Mouse (Mus musculus) frontal cortex, postnatal 36 days (tissue): Measurements from ENCODE around the gene Fat3.

Source experiments
- DNase-seq, 2 experiments: peaks; one replicate each; pipeline ENCODE4 v3.0.0; 2022; ENCODE audit warnings: low spot score in 2 of 2

Gene Fat3

DNA sequence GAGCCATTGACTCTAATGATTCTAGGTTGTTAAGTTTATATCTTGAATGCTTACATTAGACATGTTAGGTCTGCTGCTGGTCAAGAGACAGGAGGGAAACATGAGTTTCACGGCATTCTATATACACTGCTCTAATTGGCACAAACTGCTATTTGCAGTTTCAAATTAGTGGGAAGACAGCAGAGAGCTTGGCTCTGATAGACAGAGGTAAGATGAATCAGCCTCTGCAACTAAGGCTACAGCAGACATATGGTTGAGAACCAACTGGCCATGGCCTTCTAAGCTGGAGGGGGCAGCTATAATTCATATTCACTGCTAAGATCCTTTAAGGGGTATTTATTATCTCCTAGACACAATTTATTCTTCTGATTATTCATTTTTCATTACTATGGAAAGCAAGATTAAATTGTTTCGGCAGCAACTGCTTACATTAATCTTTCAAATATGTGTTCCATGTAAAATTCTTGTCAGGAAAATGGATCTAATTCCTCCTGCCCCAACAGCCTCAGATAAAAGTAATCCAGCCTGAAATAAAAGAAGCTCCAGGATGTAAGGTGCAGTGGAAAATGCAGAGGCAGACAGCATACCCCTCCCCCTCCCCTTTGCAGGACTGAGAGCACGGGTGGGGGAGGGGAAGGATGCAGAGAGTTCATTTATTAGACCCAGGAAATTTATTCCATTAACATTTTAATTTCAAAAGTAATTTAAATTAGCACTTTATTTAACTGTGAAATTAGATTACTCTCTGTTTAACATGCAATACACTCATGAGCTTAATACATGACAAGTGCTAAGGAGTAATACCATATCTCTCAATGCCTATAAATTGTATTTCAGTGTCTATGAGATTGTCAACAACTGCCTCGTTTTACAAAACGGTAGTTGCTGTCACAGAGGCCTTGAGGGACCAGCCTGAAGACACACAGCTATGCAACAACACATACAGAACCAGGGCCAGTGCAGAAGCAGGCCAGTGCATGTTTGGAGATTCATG, 189.9 kb downstream of the Fat3 start:
- no peak for DNase-seq

DNA sequence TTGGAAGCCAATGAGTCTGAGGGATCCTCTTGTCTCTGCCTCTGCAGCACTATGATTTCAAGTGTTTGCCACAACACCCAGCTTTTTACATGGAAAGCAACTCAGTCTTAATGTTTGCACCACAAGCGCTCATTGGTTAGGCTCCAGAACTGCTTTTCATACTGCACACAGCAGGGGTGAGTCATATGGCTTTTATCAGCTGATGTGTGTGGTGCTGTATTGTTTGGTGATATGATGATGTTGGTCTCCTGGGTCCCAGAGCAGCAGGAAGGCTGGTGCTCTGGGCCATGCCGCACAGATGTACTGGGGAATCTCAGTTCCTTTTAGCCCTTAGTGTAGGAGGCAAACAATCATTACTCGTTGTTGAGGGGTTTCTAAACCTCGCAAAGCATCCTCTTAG, 190.8 kb downstream of the Fat3 start:
- no peak for DNase-seq

DNA sequence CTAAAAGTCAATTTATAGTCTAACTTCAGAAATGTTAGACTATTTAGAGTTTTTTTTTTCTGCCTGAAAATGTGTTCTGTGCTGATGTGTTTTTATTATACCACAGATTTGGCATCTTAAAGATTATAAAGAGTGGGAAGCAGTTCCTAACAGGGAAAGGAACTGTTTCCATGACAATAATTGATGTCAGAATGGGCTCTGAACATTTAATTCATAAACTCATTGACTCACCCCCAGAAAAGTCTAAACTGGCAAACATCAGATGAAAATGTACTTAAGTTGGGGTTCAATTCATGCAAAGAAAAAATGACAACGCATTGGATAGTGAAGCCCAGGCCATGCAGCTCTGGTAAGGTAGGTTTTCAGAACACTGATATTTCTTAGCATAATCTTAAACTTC, 193.3 kb downstream of the Fat3 start:
- no peak for DNase-seq

DNA sequence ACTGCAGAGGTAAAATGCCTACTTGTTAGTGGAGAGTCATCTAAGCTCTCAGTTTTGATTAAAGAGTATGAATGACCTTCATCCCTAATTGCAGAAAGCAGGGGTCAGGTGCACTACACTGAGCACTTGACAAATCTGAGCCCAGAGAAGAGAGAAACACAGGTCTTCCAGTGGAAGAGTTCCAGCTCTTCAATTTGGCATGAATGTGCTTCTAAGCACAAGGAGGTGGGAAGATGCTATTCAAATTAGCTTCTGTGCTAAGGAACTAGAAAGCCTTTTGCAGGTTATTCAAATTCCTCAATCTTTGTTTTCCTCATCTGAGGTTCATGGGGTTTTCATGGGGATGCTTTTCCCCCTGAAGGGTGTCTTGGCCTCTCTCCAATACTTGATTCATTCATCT, 194.9 kb downstream of the Fat3 start:
- no peak for DNase-seq

DNA sequence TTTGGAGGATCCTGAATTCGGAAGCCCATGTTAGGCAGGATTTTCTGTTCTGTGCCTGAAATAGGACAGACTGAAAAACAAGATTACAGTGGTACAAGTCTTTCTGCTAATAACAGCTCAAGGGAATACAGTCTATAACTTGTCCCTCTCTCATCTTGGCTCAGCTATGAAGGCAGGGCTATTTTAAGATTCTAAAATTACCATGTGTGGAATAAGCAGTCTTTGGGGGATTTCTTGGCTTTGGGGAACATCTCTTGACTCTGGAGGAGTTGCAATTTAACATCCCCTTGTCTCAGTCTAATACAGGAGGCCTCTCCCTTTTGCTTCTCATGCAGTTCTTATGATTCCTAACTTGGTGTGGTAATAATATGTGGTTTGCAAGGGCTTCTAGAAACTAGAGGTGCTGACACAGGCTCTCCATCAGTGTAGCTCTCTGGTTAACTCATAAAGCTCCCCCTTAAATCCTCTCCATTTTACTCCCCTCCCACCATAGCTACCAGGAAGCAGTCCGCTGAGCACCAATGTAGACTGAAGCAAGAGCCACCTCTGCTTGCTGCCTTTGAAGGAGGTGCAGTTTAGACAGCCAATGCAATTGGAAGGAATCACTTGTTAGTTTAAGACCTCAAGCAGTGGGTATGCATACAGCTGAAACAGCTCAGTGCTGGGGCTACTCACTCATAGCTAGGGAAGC, 195.5 kb downstream of the Fat3 start:
- no peak for DNase-seq

DNA sequence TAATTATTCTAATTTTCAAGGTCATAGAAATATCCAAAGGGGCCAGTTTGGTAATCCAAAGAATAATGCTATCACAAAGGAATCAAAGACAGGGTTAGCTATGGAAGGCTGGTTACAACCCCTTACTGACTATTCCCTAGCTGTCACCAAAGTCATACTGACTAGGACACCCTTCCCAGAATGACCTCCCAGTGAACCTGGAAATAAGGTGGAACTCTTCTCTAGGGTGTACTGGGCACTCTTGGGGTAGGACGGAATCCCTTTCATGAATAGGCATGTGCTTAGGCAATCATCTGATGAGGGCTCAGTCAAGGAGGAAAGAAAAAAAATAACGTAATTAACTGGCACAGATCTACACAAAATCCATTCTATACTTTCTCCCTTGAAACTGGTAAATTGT, 196.1 kb downstream of the Fat3 start:
- DNase-seq, result no peak

DNA sequence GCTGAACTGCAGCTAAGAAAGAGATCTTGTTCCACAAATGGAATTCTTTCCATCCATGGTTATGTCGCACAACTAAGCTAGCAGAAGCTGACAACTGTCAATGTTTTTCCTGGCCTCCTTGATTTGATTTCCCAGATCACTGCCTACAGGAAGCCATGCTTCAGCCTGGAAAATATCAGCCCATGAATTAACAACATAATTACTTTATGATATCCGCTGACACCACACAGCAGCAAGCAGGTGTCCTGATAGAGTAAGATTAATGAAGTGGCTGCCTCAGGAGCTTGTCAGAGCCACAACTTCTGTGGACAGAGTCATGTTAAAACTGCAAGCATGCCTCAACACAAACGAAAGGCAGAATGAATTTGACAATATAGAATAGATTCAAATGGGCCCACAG, 198.6 kb downstream of the Fat3 start:
- no peak for DNase-seq

DNA sequence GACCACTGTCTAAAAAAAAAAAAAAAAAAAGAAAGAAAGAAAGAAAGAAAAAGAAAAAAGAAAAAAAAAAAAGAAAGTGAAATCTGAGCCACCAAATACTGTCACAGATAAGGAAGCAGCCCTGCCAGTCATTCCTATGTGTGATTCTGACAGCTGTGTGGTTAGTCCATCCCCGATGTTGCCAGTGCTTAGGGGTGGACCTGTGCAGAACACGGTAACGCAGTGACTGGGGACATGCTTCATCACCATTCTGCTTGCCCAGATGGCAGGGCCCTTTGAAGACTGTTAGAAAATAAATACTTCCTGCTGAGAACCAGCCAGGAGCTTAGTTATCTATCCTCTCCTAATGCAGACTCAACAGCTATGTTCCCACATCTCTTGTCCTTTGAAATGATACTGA, 203.2 kb downstream of the Fat3 start:
- DNase-seq, result no peak

DNA sequence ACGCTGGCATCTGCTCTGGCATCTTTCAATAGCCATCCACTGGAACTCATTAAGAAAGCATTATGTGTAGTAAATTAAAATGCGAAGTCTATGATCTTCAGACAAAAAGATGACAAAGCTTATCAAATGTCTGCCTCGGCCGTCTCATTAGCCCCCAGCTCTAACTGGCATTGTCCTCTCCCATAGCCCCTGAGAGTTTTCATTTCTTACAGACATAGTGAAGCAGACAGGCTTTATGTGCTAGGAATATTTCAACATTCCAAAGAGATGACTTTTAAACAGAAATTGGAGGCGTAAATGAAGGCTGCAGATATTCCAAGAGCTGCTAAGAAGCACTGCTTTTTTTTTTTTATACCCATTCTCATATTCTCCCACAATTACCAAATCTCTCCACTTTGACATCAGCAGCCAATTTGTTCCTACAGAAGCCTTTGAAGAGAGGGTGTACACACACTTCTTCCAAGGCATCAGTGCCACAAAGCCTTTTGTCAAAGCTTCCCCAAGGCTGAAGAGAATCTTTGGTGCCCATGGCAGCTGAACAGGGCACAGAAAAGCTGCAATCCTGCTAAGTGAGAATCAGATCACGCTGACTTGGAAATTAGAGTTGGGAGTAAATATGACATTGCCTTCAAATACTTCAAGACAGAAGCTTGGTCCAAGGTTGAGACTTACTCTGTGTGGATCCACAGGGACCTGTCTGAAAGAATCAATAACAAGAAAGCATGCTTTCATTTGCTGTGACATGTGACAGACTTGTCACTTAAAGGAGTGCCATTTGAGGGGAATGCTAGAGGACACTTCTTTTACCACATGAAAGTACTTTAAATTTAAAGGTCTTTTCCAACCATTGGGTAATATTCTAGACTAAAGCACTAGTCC, 206.9 kb downstream of the Fat3 start:
- no peak for DNase-seq

DNA sequence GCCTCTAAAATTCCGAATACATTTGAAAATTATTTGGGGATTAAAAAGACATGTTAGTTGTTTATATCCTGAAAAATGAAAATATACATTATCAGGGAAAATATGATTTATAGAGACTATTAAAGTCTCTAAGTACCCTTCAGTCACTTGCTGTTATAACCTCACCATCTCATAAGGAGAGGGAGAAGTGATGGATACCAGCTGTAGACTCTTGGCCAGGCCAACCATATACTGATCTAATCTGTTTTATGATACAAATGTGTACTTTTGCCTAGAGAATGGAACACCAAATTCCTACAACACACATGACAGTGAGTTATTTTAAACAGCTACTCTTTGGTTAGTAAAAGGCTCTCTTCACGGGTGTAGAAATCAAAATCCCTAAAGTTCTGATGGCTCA, 208.6 kb downstream of the Fat3 start:
- no peak for DNase-seq

DNA sequence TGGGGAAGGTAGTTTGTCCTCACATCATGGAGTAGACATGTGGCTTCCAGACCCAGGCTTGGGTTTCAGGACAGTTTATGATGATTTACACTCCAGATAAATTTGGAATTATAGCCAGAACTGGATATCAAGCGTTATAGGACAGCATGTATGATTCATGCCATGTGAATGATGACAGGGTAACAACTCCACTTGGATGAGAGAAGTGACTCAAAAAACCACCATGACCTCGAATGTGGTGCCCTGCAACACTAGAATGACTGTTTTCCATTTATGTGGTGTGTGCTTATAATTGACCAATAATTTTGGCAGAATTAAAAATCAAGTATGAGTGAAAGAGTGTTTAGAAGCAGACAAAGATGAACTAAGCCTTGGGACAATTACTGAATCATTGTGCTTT, 210.2 kb downstream of the Fat3 start:
- DNase-seq, result no peak

DNA sequence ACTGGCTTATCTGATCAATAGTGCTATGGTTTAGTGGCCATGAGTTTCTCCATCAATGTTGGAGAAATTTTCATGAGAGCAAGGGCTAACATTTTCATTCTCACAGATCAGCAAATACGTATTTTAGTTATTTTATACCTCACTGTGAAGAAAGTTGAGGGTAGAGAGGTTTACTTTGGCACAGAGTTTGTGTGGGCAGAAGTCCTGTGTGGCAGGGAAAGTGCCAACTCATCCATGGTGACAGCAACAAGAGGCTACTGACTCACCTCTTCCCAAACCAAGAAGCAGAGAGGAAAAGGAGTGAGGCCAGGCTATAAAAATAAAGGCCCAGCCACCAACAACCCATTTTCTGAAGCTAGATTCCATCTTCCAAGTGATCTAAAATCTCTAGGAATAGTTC, 218.1 kb downstream of the Fat3 start:
- DNase-seq, result no peak

DNA sequence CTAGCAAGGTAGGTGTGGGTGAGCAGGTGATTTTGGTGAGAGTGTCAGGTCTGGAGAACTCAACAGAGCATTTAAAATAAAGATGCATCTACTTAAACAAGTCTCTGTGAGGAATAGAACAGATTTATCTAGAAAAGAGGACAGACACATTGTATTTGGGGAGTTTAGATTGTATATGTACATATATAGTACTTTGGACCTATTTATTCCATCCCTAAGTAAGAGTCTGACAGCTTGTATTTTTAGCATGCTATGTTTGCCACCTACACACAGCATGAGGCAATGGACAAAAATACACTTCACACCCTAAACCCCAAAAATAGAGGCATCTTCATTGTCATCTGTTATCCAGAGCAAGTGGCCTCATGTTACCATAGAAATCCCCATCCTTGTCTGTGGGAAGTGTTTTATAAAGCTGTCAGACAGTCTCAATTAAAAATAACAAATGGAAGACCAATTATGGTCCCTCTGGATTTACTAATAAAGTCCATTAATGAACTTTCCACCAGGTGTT, 218.7 kb downstream of the Fat3 start:
- peak in 1 of 2 experiments; percentile 81 for DNase-seq

DNA sequence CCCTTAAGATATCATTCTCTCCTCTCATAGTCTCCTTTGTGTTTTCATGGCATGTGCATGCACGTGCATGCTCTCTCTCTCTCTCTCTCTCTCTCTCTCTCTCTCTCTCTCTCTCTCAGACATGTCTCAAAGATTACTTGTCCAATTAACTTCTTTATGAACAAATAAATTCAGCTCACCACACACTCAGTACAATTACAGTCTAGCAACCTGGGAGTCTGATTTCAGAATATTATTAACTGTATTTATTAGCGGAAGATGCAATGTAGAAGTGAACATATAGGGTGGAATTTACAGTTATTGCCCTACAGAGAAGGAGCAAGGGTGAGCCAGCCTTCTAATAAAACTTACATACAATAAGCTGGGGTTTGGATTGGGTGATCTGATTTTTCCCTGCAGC, 225.5 kb downstream of the Fat3 start:
- DNase-seq, result no peak

DNA sequence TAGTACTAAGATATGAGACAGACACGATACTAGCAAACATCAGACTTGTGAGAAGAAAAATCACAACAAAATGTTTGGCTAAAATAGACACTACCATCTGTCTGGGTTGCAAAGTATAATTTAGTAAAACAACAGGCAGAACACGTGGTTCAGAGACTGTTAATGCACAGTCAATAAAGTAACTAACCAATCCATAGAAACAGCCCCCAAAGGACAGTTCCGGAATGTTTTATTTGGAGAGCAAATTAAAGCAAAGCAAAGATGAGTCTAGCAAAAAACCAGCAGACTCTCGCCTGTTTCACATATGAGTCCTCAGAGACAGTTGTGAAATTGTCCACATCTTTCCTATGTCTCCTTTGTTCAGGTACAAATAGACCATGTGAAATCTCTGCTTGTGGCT, 227.0 kb downstream of the Fat3 start:
- DNase-seq, result no peak

DNA sequence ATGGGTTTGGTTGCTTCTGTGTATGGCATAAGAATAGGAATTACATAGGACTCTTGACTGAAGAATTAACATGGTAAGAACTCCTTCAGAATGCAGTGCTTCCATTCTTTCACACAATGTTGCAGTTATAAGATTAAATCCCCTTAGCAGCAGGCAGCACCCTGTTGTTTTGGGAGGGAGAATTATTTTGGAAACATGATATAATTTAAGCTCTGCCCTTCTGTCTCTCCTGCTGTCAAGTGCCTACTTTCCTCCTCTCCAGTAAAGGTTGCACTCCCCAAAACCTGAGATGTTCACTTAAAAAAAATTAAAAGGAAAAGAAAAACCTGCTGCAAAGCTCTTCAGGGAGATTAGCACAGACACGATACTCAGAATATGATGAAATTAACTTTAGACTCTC, 228.3 kb downstream of the Fat3 start:
- no peak for DNase-seq

DNA sequence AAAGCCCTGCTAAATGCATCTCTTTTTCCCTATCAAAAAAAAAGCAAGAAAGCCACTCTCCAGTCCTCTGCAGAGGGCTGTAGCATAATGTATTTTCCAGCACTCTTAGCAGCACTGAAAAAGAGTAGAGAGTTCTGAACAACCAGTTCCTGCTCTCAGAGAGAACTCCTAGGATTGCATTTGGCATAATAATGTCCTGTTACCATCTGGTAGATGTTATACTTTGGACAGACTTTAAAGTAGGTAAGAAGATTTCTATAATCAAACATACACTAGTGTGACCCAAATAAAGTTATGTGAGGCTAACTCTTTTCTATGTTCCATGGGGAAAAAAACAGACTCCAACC, 230.3 kb downstream of the Fat3 start:
- no peak for DNase-seq

DNA sequence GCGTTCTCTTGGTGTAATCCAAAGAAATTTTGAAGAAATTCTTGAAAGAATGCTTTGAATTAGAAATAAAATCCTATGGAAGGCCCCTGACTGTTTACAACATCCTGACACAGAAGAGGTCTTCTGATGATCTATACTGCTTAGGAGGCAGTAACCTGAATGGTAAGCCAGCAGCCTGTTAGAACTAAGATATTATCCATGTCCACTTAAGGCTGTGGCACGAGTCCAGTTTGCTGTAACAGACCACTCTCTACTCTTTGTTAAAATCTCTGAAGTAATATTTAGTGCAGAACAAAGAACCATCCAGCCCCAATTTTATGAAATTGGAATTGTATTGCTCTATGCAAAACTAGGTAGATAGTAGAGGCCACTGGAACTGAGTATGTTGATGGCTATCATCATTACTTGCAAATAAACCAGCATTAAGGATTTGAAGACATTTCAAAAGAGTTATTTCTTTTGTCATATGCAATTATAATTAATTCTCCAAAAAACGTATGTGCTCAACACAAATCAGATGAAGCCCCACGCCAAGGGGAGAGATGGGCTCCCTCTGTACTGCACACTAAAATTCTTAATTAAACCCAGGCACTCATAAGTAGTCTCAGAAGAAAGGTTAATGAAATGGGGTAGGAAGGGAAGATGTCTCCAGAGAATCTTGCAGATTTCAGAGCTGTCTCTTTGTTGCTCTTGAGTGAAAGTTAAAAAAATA, 230.9 kb downstream of the Fat3 start:
- DNase-seq, result no peak

DNA sequence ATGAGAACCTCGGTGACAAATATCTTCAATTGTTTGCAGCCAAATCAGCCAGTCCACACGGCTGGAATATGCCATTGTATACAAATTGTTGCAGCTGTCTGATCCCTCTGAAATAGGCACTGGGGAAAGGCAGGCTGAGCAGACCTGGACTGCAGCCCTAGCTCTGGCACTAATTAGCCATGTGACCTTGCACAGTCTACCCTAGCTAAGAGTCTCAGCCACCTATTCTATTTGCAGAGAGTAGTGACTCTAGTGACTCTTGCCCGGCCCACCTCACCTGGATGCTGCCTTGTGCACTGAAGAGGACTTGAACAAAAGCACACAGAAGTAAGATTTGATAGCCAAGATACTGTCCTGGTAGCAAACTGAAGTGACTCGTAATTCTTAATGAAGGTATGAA, 235.6 kb downstream of the Fat3 start:
- DNase-seq, result no peak

DNA sequence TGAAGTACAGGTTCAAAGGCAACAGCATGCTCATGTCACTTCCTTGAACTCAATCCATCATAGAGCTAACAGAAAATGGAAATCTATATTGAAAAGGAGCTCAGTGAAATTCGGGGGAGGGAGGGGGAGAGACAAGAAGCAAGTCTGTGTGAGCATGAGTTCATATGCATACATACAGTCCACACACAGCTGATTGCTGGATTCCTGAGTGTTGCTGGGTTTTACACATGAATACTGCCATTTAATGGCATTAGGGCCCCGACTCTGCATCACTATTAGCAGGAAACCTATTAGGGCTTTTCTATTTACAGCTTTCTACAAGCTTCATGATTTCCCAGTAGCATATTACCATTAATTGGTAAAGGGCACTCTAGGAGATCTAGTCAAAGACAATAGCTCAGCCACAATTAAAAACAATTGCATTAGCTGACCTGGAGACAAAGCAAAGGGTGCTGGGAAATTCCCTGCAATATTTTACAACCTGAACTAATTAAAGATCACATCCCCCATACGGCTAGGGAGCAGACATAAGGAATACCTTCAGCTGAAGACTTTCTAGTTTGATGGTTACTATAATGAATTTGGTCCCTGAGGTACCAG, 243.7 kb downstream of the Fat3 start:
- no peak for DNase-seq

DNA sequence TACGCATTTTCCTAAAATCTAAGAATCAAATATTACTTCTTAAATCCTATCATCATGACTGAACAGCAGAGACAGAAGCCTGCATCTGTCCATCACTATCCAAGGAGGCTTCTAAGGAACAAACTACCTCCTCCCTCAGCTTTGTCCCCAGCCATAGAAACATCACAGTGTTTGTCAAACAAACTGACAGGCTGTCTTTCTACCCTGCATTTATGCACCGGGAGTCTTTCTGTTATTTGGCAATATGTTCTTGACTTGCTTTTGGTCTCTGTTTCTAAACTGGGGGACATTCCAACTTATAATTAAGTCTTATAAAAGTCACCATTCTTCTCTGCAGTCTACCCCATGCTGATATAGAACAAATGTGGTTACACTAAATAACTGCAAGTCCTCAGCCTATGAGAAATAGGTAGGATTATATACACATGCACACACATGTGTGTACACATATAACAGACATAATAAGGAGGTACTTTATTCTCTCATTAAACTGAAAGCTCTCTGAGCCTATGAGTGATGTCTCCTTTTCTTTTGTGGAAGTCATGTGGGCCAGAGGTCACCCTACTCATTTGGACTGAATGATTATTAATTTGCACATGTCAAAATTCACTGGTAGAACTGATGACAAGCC, 244.4 kb downstream of the Fat3 start:
- no peak for DNase-seq
